Mouse (Mus musculus) frontal cortex, postnatal 36 days (tissue): ENCODE measurements at regions not wholly inside any gene's neighbourhood (a gene's known extent, or its start where the extent isn't known, plus 50 kb on each side); places are given as distances from the start of the nearest gene placed in this dataset.

ENCODE experiments used
- DNase-seq, 2 experiments: peaks; one replicate each; pipeline ENCODE4 v3.0.0; 2022; ENCODE audit warnings: low spot score in 2 of 2

GRCm38 (mm10) chr10:97061961-97062360 is 417.4 kb upstream of the Dcn start:
- no peak for DNase-seq

- no peak for DNase-seq
Observed at GRCm38 (mm10) chr10:97064546-97064945, 414.9 kb upstream of the Dcn start.

GRCm38 (mm10) chr10:97078022-97078473 is 401.4 kb upstream of the Dcn start:
- DNase-seq = peak; percentile 59 to 72

GRCm38 (mm10) chr10:97079575-97079974 is 399.8 kb upstream of the Dcn start:
- no peak for DNase-seq

GRCm38 (mm10) chr10:97087286-97087685 is 392.1 kb upstream of the Dcn start:
- no peak for DNase-seq

GRCm38 (mm10) chr10:97090254-97090653 is 389.2 kb upstream of the Dcn start:
- DNase-seq = no peak

- no peak for DNase-seq
Observed at GRCm38 (mm10) chr10:97093886-97094285, 385.5 kb upstream of the Dcn start.

GRCm38 (mm10) chr10:97114501-97114900 is 364.9 kb upstream of the Dcn start:
- DNase-seq = no peak

- DNase-seq = no peak
Observed at GRCm38 (mm10) chr10:97122693-97123092, 356.7 kb upstream of the Dcn start.

GRCm38 (mm10) chr10:97141561-97141960 is 337.8 kb upstream of the Dcn start:
- DNase-seq = no peak

GRCm38 (mm10) chr10:97158561-97159395 is 320.6 kb upstream of the Dcn start:
- no peak for DNase-seq

- peak in 1 of 2 experiments; percentile 8 for DNase-seq
Observed at GRCm38 (mm10) chr10:97159396-97159760, 320.0 kb upstream of the Dcn start.

- peak in 1 of 2 experiments; percentile 17 for DNase-seq
Observed at GRCm38 (mm10) chr10:97159831-97160575, 319.4 kb upstream of the Dcn start.

GRCm38 (mm10) chr10:97160892-97161291 is 318.5 kb upstream of the Dcn start:
- DNase-seq = no peak

- DNase-seq = no peak
Observed at GRCm38 (mm10) chr10:97178468-97178867, 300.9 kb upstream of the Dcn start.

- DNase-seq = no peak
Observed at GRCm38 (mm10) chr10:97189696-97190095, 289.7 kb upstream of the Dcn start.

GRCm38 (mm10) chr10:97211238-97211695 is 268.1 kb upstream of the Dcn start:
- no peak for DNase-seq

GRCm38 (mm10) chr10:97211785-97212398 is 267.5 kb upstream of the Dcn start:
- no peak for DNase-seq

GRCm38 (mm10) chr10:97219474-97219873 is 259.9 kb upstream of the Dcn start:
- DNase-seq = peak in 1 of 2 experiments; percentile 14

GRCm38 (mm10) chr10:97220431-97220830 is 259.0 kb upstream of the Dcn start:
- no peak for DNase-seq

GRCm38 (mm10) chr10:97235631-97236030 is 243.8 kb upstream of the Dcn start:
- DNase-seq = no peak

- no peak for DNase-seq
Observed at GRCm38 (mm10) chr10:97241476-97241875, 237.9 kb upstream of the Dcn start.
